Mouse (Mus musculus) midbrain, postnatal 0 days (tissue): ENCODE results near the gene Ldah. TPM values are rescaled to one million over a fixed set of nuclear protein-coding genes. Genes with fewer than 3 reads are reported as not detected.

Experiments used
- ATAC-seq: fragments of 200-750 bp; cut with Nextera tagmentation; 2 replicates; pipeline ENCODE4 v1.8.0; 2017; ENCODE audit warnings: moderate number of reproducible peaks, mild to moderate bottlenecking, moderate TSS enrichment, moderate library complexity; ENCODE audit not compliant: low FRiP score
- DNase-seq: peaks from one replicate; pipeline ENCODE4 v3.0.0-alpha.2; 2015; ENCODE audit warnings: low spot score
- H3K27ac ChIP-seq: fragments of 300-500 bp; sonication (generic); 2 replicates; pipeline ENCODE4 v1.5.1; 2014; ENCODE audit warnings: low read depth, mild to moderate bottlenecking, low read length, mixed read lengths
- H3K27me3 ChIP-seq: fragments of 300-500 bp; sonication (generic); 2 replicates; pipeline ENCODE4 v1.6.1; 2014; ENCODE audit warnings: low read length, control low read depth, mixed read lengths; ENCODE audit not compliant: insufficient read depth
- H3K36me3 ChIP-seq: fragments of 300-500 bp; sonication (generic); 2 replicates; pipeline ENCODE4 v1.6.1; 2014; ENCODE audit warnings: low read length, control low read depth, mixed read lengths; ENCODE audit not compliant: insufficient read depth
- H3K4me1 ChIP-seq: fragments of 300-500 bp; sonication (generic); 2 replicates; pipeline ENCODE4 v1.6.1; 2014; ENCODE audit warnings: mild to moderate bottlenecking, control low read depth, antibody characterized with exemption, low read length, mixed read lengths; ENCODE audit not compliant: insufficient read depth
- H3K4me2 ChIP-seq: fragments of 300-500 bp; sonication (generic); 2 replicates; pipeline ENCODE4 v1.6.1; 2014; ENCODE audit warnings: low read depth, mild to moderate bottlenecking, low read length, mixed read lengths; ENCODE audit not compliant: poor library complexity, severe bottlenecking
- H3K4me3 ChIP-seq: fragments of 300-500 bp; sonication (generic); 2 replicates; pipeline ENCODE4 v1.5.1; 2014; ENCODE audit warnings: low read depth, mild to moderate bottlenecking, low read length, moderate library complexity
- H3K9ac ChIP-seq: fragments of 300-500 bp; sonication (generic); replicated peaks from 2 replicates; pipeline ENCODE4 v1.6.1; 2014; ENCODE audit warnings: mild to moderate bottlenecking, low read length, moderate library complexity, mixed read lengths; ENCODE audit not compliant: poor library complexity, severe bottlenecking
- H3K9me3 ChIP-seq: fragments of 300-500 bp; sonication (generic); 2 replicates; pipeline ENCODE4 v1.6.1; 2016; ENCODE audit warnings: low read length, control low read depth
- CTCF ChIP-seq: IDR thresholded peaks from 2 replicates; pipeline ENCODE4 v1.5.1; 2016; ENCODE audit warnings: antibody characterized with exemption, mild to moderate bottlenecking
- WGBS: fragments of 180-500 bp; shearing (Covaris S2); extraction: QIAGEN DNeasy Blood & Tissue Kit; methylation state at CpG from one replicate; pipeline ENCODE4 v1.1.7; 2014; 5-methylcytosine and 5-hydroxymethylcytosine counted together
- polyA plus RNA-seq: library from polyadenylated mRNA; unstranded; fragments of >200 nt; fragmentation: Nextera tagmentation; extraction: Ambion mirVana; gene quantifications from 2 replicates; pipeline ENCODE4 v1.2.1, GENCODE M21; 2015
- total RNA-seq: library from RNA; depleted of rRNA; stranded (reverse); fragments of >200 nt; gene quantifications from 2 replicates; pipeline ENCODE4 v1.2.3, GENCODE M21; 2014

Ldah gene
- total and polyA plus RNA-seq, 2 experiments from 2014 or later, result 52.4 to 58.7 TPM

- Histone ChIP-seq H3K4me1 (peaks cover 8% of the 10 kb centered on the region; the same call in 1 of the 2 replicates), H3K4me3 (no peak overlapping the region), H3K9me3 (no peaks in the 10 kb centered on the region), H3K27ac (no peak overlapping the region), H3K4me2 (no peak overlapping the region), H3K27me3 (no peaks in the 10 kb centered on the region), H3K36me3 (peaks cover 43% of the 10 kb centered on the region), H3K9ac (no peak overlapping the region)
- DNase-seq (no peak), ATAC-seq (no peak)
- TF ChIP-seq CTCF, result no peak
- WGBS, result 90% methylated on average over 13 of the region's 13 CpGs
Observed at GRCm38 (mm10) chr12:8325245-8325942, 117.5 kb downstream of the Ldah start.

GRCm38 (mm10) chr12:8325943-8326522 lies 118.1 kb downstream of the Ldah start:
- Histone ChIP-seq H3K27ac (no peak overlapping the region), H3K4me2 (no peak overlapping the region), H3K9ac (no peak overlapping the region), H3K4me1 (peaks cover 8% of the 10 kb centered on the region; the same call in 1 of the 2 replicates), H3K36me3 (peaks cover 39% of the 10 kb centered on the region), H3K27me3 (no peaks in the 10 kb centered on the region), H3K4me3 (no peak overlapping the region), H3K9me3 (no peaks in the 10 kb centered on the region)
- no peak for TF ChIP-seq CTCF
- ATAC-seq (no peak), DNase-seq (no peak)
- 92% methylated on average over 17 of the region's 17 CpGs for WGBS

- TF ChIP-seq CTCF, result peak; percentile 99
- Histone ChIP-seq H3K4me2 (0 out of 2 replicates have a peak overlapping the region, but pooled peaks have one; percentile 21), H3K4me3 (no peak overlapping the region), H3K4me1 (peaks cover 8% of the 10 kb centered on the region; the same call in 1 of the 2 replicates), H3K9me3 (no peaks in the 10 kb centered on the region), H3K27ac (peak overlapping the region; percentile 73), H3K36me3 (peaks cover 35% of the 10 kb centered on the region), H3K27me3 (no peaks in the 10 kb centered on the region), H3K9ac (peak overlapping the region; percentile 13)
- 15% methylated on average over 17 of the region's 17 CpGs for WGBS
- DNase-seq (peak; percentile 95), ATAC-seq (peak; percentile 91)
Observed at GRCm38 (mm10) chr12:8326825-8327674, 119.1 kb downstream of the Ldah start.

GRCm38 (mm10) chr12:8327675-8328053 lies 119.8 kb downstream of the Ldah start:
- peaks cover 36% of the 10 kb centered on the region for H3K36me3 ChIP-seq
- H3K4me3 ChIP-seq, result no peak overlapping the region
- DNase-seq (no peak), ATAC-seq (no peak)
- no peaks in the 10 kb centered on the region for H3K27me3 ChIP-seq
- H3K4me1 ChIP-seq, result peaks cover 8% of the 10 kb centered on the region; the same call in 1 of the 2 replicates
- H3K9me3 ChIP-seq, result no peaks in the 10 kb centered on the region
- peak overlapping the region; percentile 13 for H3K9ac ChIP-seq
- H3K4me2 ChIP-seq, result no peak overlapping the region
- TF ChIP-seq CTCF, result no peak
- H3K27ac ChIP-seq, result peak overlapping the region; percentile 73
- 45% methylated on average over 1 of the region's 1 CpGs for WGBS

DNA sequence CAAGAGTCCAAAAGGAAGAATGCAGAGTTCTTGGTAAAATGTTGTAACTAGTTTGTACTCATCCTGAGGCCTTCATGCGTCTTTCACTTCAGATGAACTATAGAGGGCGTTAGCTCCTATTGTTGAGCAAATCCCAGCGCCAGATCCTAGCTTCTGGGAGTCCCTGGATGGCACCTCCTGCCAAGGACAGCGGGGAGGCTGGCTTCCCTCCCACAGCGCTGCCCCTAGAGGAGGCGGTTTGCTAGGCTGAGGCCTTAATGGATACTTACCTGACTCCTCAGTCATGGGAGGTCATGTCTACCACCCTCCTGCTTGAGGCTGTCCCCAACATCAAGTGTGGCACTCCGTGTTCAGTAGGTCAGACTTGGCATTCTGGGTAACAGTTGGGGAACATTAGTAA lies 121.3 kb downstream of the Ldah start:
- Histone ChIP-seq H3K9ac (no peak overlapping the region), H3K27ac (no peak overlapping the region), H3K4me2 (no peak overlapping the region), H3K9me3 (no peaks in the 10 kb centered on the region), H3K27me3 (no peaks in the 10 kb centered on the region), H3K4me1 (peaks cover 8% of the 10 kb centered on the region; the same call in 1 of the 2 replicates), H3K36me3 (peaks cover 28% of the 10 kb centered on the region), H3K4me3 (no peak overlapping the region)
- DNase-seq, result no peak
- no peak for ATAC-seq
- TF ChIP-seq CTCF, result peak; percentile 48
- WGBS, result 91% methylated on average over 7 of the region's 7 CpGs
